Mouse (Mus musculus) intestine, embryonic 14.5 days (tissue): ENCODE measurements around the gene Schip1. TPM values are rescaled to one million over a fixed set of nuclear protein-coding genes. Genes with fewer than 3 reads are reported as not detected.

ENCODE experiments used
- ATAC-seq: fragments of 200-750 bp; cut with Nextera tagmentation; replicated peaks from 2 replicates; pipeline ENCODE4 v1.8.0; 2017; ENCODE audit warnings: low read depth, moderate number of reproducible peaks, moderate TSS enrichment, moderate library complexity; ENCODE audit not compliant: low FRiP score, low TSS enrichment
- DNase-seq: peaks from one replicate; pipeline ENCODE4 v3.0.0-alpha.2; 2018; ENCODE audit warnings: low spot score
- H3K27ac ChIP-seq: fragments of 300-500 bp; sonication (generic); 2 replicates; pipeline ENCODE4 v1.5.1; 2014; ENCODE audit warnings: low read depth, mild to moderate bottlenecking, control low read depth
- H3K27me3 ChIP-seq: fragments of 300-500 bp; sonication (generic); replicated peaks from 2 replicates; pipeline ENCODE4 v1.6.1; 2014; ENCODE audit warnings: low read length, control low read depth; ENCODE audit not compliant: control insufficient read depth, insufficient read depth
- H3K36me3 ChIP-seq: fragments of 300-500 bp; sonication (generic); 2 replicates; pipeline ENCODE4 v1.6.1; 2014; ENCODE audit warnings: low read length, control low read depth; ENCODE audit not compliant: control insufficient read depth, insufficient read depth
- H3K4me1 ChIP-seq: fragments of 300-500 bp; sonication (generic); replicated peaks from 2 replicates; pipeline ENCODE4 v1.6.1; 2014; ENCODE audit warnings: low read length, control low read depth, mixed read lengths; ENCODE audit not compliant: control insufficient read depth, insufficient read depth
- H3K4me2 ChIP-seq: fragments of 300-500 bp; sonication (generic); 2 replicates; pipeline ENCODE4 v1.6.1; 2014; ENCODE audit warnings: low read length
- H3K4me3 ChIP-seq: fragments of 300-500 bp; sonication (generic); 2 replicates; pipeline ENCODE4 v1.5.1; 2014; ENCODE audit warnings: low read depth, low read length, control low read depth, mixed read lengths
- H3K9ac ChIP-seq: fragments of 300-500 bp; sonication (generic); 2 replicates; pipeline ENCODE4 v1.6.1; 2014; ENCODE audit warnings: mild to moderate bottlenecking, low read length
- H3K9me3 ChIP-seq: fragments of 300-500 bp; sonication (generic); 2 replicates; pipeline ENCODE4 v1.6.1; 2016; ENCODE audit warnings: low read length, control low read depth; ENCODE audit not compliant: control insufficient read depth
- WGBS: fragments of 180-500 bp; shearing (Covaris S2); extraction: QIAGEN DNeasy Blood & Tissue Kit; methylation state at CpG from one replicate; pipeline ENCODE4 v1.1.7; 2014; 5-methylcytosine and 5-hydroxymethylcytosine counted together
- polyA plus RNA-seq: library from polyadenylated mRNA; unstranded; fragments of >200 nt; fragmentation: Nextera tagmentation; extraction: Ambion mirVana; gene quantifications from 2 replicates; pipeline ENCODE4 v1.2.1, GENCODE M21; 2014

Schip1 gene
- polyA plus RNA-seq, 1 experiment from 2014 or later: 63.0 TPM

- Histone ChIP-seq H3K4me2 (no peak overlapping the region), H3K4me3 (no peak overlapping the region), H3K27me3 (no peaks in the 10 kb centered on the region), H3K9ac (no peak overlapping the region), H3K27ac (no peak overlapping the region), H3K4me1 (no peaks in the 10 kb centered on the region), H3K9me3 (no peaks in the 10 kb centered on the region), H3K36me3 (no peaks in the 10 kb centered on the region)
- no peak for ATAC-seq
- no peak for DNase-seq
- 72% methylated on average over 7 of the region's 7 CpGs for WGBS
These were observed 335.5 kb downstream of the Schip1 start for GRCm38 (mm10) chr3:68400121-68400520.

GRCm38 (mm10) chr3:68403343-68403742, 338.7 kb downstream of the Schip1 start:
- no peaks in the 10 kb centered on the region for H3K9me3 ChIP-seq
- DNase-seq: no peak
- H3K4me2 ChIP-seq: no peak overlapping the region
- 86% methylated on average over 4 of the region's 4 CpGs for WGBS
- ATAC-seq: no peak
- H3K9ac ChIP-seq: no peak overlapping the region
- no peaks in the 10 kb centered on the region for H3K36me3 ChIP-seq
- no peaks in the 10 kb centered on the region for H3K4me1 ChIP-seq
- H3K27ac ChIP-seq: no peak overlapping the region
- no peak overlapping the region for H3K4me3 ChIP-seq
- H3K27me3 ChIP-seq: no peaks in the 10 kb centered on the region

- no peaks in the 10 kb centered on the region for H3K36me3 ChIP-seq
- ATAC-seq (no peak), DNase-seq (no peak)
- H3K4me2 ChIP-seq: no peak overlapping the region
- no peaks in the 10 kb centered on the region for H3K4me1 ChIP-seq
- 64% methylated on average over 2 of the region's 2 CpGs for WGBS
- no peaks in the 10 kb centered on the region for H3K27me3 ChIP-seq
- H3K9ac ChIP-seq: no peak overlapping the region
- H3K4me3 ChIP-seq: no peak overlapping the region
- H3K27ac ChIP-seq: no peak overlapping the region
- H3K9me3 ChIP-seq: no peaks in the 10 kb centered on the region
These were observed 339.2 kb downstream of the Schip1 start for GRCm38 (mm10) chr3:68403783-68404217.

GRCm38 (mm10) chr3:68405724-68406123, 341.1 kb downstream of the Schip1 start:
- Histone ChIP-seq H3K27ac (no peak overlapping the region), H3K4me1 (no peaks in the 10 kb centered on the region), H3K9me3 (no peaks in the 10 kb centered on the region), H3K4me2 (no peak overlapping the region), H3K9ac (no peak overlapping the region), H3K36me3 (no peaks in the 10 kb centered on the region), H3K27me3 (no peaks in the 10 kb centered on the region), H3K4me3 (no peak overlapping the region)
- ATAC-seq (no peak), DNase-seq (no peak)
- 77% methylated on average over 5 of the region's 5 CpGs for WGBS

GRCm38 (mm10) chr3:68412262-68412661, 347.7 kb downstream of the Schip1 start:
- Histone ChIP-seq H3K27ac (no peak overlapping the region), H3K4me1 (no peaks in the 10 kb centered on the region), H3K9me3 (no peaks in the 10 kb centered on the region), H3K9ac (no peak overlapping the region), H3K4me2 (no peak overlapping the region), H3K4me3 (no peak overlapping the region), H3K36me3 (no peaks in the 10 kb centered on the region), H3K27me3 (no peaks in the 10 kb centered on the region)
- ATAC-seq: no peak
- DNase-seq: no peak
- WGBS: 71% methylated on average over 3 of the region's 3 CpGs

GRCm38 (mm10) chr3:68419792-68420191, 355.2 kb downstream of the Schip1 start:
- DNase-seq (no peak), ATAC-seq (no peak)
- H3K4me2 ChIP-seq: no peak overlapping the region
- H3K9me3 ChIP-seq: no peaks in the 10 kb centered on the region
- H3K9ac ChIP-seq: no peak overlapping the region
- WGBS: 86% methylated on average over 4 of the region's 4 CpGs
- H3K4me1 ChIP-seq: no peaks in the 10 kb centered on the region
- H3K27me3 ChIP-seq: no peaks in the 10 kb centered on the region
- H3K36me3 ChIP-seq: no peaks in the 10 kb centered on the region
- H3K27ac ChIP-seq: no peak overlapping the region
- H3K4me3 ChIP-seq: no peak overlapping the region

- H3K4me2 ChIP-seq: no peak overlapping the region
- WGBS: 77% methylated on average over 2 of the region's 2 CpGs
- H3K4me1 ChIP-seq: no peaks in the 10 kb centered on the region
These were observed 356.3 kb downstream of the Schip1 start for GRCm38 (mm10) chr3:68420927-68421326.

GRCm38 (mm10) chr3:68421849-68422248, 357.2 kb downstream of the Schip1 start:
- H3K9ac ChIP-seq: no peak overlapping the region
- H3K4me1 ChIP-seq: no peaks in the 10 kb centered on the region
- no peaks in the 10 kb centered on the region for H3K27me3 ChIP-seq
- H3K36me3 ChIP-seq: no peaks in the 10 kb centered on the region
- no peak overlapping the region for H3K4me3 ChIP-seq
- H3K4me2 ChIP-seq: no peak overlapping the region
- H3K9me3 ChIP-seq: no peaks in the 10 kb centered on the region
- 82% methylated on average over 2 of the region's 2 CpGs for WGBS
- no peak overlapping the region for H3K27ac ChIP-seq
- no peak for DNase-seq
- ATAC-seq: no peak

More at GRCm38 (mm10) chr3:68420927-68421326, 356.3 kb downstream of the Schip1 start:
- H3K4me3 ChIP-seq: no peak overlapping the region
- ATAC-seq (no peak), DNase-seq (no peak)
- no peaks in the 10 kb centered on the region for H3K27me3 ChIP-seq
- H3K9ac ChIP-seq: no peak overlapping the region
- no peak overlapping the region for H3K27ac ChIP-seq
- no peaks in the 10 kb centered on the region for H3K36me3 ChIP-seq
- H3K9me3 ChIP-seq: no peaks in the 10 kb centered on the region

- 79% methylated on average over 5 of the region's 5 CpGs for WGBS
- H3K4me3 ChIP-seq: no peak overlapping the region
- H3K27me3 ChIP-seq: no peaks in the 10 kb centered on the region
- no peak for DNase-seq
- H3K27ac ChIP-seq: no peak overlapping the region
- H3K9ac ChIP-seq: no peak overlapping the region
- no peaks in the 10 kb centered on the region for H3K4me1 ChIP-seq
- H3K4me2 ChIP-seq: no peak overlapping the region
- no peaks in the 10 kb centered on the region for H3K9me3 ChIP-seq
- no peaks in the 10 kb centered on the region for H3K36me3 ChIP-seq
- no peak for ATAC-seq
These were observed 363.5 kb downstream of the Schip1 start for GRCm38 (mm10) chr3:68428081-68428480.
